Mouse (Mus musculus) right cerebral cortex, postnatal 4 days (tissue): ENCODE measurements around the gene Fam104a.

Experiments
- DNase-seq: peaks from one replicate; pipeline ENCODE4 v3.0.0-alpha.2; 2022

Gene Fam104a

DNA sequence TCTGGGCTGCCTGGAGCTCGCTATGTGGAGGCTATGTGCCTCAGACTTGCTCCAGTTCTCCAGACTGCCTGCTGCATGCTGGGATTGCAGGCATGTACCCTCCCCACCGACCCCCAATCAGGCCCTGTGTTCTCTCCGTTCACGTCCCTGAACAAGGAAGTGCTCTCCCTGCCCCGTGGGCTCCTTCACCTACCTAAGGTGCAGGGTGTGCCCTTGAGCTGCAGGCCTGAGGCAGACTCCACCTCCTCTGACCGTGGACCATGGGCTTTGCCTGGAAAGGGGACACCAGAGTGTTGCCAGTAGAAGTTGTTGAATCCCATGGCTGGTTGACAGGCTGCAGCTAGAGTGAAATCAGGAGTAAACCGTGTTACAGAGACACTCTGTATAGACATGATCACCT is 15.7 kb upstream of the Fam104a start:
- no peak for DNase-seq

DNA sequence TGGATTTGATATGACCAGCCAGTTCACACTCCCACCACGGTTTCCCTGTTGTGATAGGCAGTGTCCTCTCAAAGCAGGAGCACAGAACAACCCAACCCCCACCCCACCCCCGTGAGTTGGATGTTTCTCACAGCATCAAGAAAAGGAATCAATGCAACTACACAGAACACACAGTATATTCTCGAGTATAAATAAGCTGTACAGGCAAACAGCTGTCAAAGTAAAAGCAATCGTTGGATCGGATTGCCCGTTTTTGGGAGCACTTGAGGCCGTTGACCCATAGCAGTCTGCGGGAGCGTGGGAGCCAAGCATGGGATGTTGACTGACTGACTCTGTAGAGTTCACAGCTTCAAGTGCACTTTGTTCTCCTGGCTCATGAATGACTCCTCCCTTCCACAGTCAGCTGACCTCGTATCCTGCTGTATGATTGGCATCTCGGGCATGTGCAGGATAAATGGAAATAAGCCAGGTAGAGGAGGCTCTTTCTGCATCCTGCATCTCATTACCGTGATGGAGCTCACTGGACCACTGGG is 14.1 kb upstream of the Fam104a start:
- no peak for DNase-seq

DNA sequence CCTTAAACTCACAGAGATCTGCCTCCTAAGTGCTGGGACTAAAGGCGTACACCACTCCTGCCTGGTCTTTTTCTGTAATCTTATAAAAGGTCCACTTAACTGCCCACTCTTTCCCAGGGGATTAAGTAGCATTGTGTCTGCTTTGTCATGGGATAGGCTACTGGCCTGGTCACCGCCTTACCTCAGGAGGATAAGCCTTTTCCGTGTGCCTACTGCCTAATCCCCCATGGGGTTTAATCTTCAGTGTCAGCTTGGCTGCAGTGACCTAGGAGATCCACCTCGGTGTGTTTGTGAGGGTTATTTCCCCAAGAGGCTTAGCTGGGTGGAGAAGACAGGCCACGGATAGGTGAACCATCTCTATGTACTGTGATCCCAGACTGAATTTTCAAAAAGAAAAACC is 13.6 kb upstream of the Fam104a start:
- no peak for DNase-seq

DNA sequence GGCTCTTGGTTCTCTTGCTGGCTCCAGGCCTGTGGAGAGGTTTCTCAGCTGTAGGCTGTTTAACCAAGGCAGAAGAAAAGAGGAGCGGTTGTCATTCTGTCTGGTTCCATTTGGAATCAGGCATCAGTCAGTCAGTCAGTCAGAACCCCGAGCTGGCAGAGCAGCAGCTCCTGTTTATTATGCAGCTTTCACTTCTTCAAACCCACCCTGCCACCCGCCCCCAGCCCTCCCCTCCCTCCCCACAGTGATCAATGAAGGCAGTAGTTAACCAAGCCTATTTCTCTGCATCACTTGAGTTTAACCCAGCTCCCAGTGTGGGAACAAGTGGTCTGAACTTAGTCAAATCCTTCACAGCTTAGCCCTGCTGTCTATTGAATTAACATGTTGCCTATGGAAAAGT is 7.9 kb upstream of the Fam104a start:
- no peak for DNase-seq

DNA sequence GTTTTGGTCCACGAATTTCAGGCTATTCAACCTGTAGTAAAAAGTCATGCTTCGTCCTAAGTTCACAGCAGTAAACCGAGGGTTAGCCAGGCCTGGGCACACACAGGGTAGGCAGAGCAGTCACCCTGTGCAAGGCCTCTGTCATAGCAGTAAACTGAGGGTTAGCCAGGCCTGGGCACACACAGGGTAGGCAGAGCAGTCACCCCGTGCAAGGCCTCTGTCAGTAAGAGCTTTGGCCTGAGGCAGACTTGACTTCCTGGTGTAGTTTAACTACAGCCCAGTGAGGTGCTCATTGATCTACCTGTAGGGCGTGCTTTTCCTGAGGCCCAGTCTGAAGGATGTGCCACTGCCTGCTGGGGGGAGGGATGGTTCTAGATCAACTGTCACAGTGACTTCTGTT is 7.4 kb upstream of the Fam104a start:
- no peak for DNase-seq

DNA sequence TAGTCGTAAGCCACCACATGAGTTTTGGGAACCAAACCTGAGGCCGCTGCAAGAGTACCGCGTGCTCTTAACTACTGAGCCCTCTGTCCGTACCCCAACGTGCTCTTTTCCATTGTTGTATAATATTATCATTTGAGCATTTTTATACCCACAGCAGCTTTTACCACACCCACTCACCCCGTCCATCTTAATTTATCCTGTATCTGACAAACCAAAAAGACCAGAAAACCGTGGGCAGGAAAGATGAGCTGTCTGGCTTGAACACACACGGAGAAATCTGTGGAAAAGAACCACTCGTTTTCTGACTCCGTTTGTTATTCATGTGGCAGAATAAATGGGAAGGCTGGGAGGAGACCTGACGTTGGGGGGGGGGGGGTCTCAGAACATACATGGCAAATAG is 6.6 kb upstream of the Fam104a start:
- DNase-seq: no peak

DNA sequence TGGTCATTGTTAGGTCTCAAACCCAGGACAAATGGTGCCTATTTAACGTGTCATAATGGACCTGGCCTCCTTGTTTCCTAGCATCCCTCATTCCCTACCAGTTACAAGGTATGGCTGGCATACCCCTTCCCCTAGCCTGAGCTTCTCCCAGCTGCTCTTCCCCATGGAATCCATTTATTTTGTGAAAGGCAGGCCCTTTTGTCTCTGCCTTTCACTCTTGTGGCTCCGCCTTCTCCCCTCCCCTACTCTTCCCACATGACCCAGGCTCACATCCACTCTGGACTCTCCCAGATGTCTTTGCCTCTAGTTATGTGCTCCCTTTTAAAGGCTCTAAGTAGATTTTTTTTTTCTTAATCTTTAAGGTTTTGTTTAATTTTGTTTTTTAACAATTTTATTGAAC is 3.1 kb upstream of the Fam104a start:
- no peak for DNase-seq

DNA sequence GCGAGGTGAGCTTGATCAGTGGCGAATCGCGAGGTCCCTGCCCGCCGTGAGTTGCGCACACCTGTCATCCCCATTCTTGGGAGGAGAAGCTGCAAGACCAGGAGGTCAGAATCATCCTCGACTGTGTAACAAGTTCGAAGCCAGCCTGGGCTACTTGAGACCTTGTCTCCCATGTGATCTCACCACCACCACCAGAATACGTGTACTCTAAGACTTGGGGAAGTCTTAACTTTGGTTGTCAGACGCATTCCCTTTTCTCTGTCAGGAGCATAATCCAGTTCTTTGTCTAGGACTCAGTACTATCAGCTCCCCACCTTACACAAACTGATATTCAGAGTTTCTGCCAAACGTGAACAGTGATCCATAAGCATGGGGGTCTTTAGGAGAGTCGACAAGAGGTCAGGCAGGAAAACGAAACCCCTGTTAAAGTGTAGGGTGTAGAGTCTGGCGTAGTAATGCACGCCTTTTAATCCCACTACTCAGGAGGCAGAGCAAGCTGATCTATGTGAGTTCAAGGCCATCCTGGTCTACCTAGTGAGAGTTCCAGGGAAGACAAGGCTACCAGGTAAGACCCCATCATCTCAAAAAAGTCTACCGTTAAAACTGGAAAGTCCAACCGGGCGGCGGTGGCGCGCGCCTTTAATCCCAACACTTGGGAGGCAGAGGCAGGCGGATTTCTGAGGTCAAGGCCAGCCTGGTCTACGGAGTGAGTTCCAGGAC is 912 bp upstream of the Fam104a start:
- no peak for DNase-seq

DNA sequence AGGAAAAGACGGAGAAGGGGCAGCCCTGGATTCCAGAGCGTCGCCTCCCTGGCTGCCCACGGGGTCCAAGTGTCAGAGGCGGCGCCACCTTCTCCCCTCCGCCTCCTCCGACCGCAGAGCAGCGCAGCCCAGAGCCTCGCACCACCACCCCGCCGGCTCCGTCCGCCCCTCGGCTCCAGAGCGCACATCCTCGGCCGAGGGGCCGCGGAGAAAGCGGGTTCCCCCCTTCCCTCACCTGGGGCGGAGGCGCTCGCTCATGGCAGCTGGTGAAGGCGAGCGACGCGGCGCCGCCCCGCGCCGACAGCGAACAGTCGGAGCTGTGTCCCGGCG is 363 bp downstream of the Fam104a start:
- DNase-seq: no peak

DNA sequence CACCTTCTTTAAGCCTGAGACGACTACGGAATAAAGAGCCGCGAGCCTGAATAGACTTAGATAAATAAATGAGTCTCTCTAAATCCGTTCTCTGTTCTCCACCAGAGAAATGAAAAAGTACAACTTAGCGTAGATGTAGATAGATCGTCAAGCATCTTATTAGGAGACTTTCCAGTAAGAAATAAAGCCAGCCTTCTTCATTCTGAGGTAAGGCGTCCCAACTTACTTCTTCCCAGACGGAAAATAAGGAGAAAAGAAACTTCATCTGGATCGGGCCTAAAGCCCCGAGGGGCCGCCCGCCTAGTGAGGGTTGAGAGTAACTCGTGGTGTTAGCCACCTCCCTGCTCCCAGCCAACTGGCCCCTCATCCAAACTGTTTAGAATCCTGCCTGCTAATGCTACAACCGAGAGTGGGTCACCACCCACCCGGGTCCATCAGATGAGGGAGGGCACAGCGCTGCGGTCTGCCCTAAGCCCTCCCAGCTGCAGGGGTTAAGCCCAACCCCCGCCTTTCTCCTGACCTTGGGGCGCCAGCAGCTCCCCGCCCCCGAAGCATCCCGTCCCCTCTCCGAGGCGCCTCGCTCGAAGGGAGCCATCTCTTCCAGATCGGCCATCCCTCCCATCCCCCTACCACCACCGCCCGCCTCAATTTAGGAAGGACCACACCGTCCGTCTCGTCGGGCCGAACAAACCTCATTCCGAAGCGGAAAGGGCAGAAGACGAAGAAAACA is 893 bp downstream of the Fam104a start:
- DNase-seq: peak; percentile 45

DNA sequence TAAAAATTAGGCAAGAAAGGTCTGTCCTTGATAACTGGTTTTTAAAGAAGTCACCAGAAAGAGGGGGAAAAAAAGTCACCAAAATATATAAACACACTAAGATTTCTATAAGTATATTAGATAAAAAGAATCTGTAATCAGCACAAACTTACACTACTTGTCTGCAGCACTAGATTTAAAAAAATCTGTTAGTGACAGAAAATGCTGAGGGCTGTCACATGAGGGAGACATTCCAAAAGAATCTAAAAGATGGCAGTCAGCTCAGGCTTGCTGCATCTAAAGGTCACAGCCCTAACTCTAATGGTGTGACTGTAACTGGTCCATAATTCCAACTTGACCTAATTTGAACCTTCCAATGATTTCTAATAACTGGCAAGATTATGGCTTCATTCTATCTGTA is 2.0 kb downstream of the Fam104a start:
- DNase-seq: no peak

DNA sequence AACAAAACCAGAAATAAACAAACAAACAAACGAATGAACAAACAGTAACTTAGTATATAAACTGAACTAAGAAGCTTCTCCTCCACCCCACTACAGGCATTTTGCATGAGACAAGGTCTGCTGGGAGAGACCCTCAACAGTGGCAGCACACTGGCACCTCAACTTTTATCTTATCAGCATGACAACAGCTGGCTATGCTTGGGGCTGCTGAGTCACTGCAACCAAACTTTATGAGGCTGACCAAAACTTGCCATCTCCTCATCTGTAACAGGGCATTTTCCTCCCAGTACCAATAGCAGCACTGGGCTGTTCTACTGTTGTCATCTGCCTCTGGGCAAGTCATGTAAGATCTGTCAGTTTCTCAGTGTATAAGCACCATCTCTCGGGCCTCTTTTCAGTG is 3.0 kb downstream of the Fam104a start:
- DNase-seq: no peak

DNA sequence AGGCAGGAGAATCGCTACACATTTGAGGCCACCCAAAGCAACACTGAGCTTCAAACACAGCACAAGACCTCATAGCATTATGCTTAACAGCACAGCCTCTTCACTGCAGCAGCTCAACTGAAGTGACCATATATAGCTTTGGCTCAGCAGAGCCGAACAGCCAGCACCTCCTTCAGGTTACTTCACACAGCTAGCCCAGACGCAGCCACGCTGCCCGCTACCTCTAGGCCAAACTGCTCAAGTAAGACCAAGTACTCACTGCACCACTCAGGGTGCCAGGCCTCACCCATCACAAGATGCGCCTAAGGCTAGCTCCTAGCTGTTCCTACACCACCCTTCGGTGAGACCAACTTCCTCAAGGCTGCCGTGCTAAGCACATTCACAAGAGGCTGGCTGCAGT is 5.6 kb downstream of the Fam104a start:
- DNase-seq: no peak

DNA sequence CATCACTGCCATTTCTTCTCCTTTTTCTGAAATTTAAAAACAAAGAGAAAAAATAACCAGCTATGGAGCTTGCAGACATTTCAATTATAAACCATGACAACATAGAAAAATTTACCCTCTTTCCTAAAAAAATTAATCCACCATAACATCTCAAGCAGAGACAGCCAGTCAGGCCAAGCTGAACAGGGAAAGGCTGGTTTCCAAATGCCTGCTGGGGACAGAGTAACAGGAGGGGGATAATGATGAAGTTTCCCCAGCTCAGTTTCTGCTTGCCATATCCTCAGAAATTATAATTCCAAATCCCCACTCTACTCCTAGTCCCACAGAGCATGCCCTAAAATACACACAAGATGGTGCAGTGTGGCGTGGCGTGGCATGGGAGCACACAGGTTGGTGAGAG is 6.6 kb downstream of the Fam104a start:
- no peak for DNase-seq

DNA sequence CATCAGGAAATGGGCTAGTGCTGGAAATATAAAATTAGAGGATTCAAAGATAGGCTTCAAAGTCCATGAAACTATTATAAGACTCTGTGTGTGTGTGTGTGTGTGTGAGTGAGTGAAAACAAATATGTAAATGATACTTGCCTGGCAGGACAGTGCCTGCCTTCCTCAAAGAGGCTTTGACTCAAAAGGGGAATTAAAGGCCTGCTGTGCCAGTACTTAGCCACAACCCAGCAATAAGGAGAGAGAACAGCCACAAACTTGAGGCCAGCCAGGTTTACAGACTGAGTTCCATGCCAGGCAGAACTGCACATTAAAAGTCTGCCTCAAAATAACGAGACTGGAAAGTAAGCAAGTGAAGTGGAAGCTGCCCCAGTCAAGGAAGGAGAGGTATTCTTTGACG is 7.1 kb downstream of the Fam104a start:
- no peak for DNase-seq

DNA sequence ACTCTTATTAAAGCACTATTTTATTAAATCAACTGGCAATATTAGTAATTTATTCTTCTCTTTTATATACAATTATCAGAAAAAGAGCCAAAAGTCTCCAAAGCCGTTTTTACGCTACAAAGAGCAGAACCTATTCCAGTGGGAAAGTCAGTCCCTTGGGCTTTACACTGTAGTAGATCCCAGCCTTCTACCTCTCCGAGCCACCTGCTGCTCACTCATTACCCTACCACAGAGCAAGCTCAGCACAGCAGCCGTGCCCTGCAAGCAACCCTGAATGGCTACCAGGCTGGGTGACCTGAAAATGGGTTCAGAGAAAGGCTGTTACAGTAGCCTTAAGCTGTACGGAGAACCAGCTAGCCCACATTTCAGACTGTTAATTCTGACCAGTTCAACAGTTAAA is 9.4 kb downstream of the Fam104a start:
- no peak for DNase-seq

DNA sequence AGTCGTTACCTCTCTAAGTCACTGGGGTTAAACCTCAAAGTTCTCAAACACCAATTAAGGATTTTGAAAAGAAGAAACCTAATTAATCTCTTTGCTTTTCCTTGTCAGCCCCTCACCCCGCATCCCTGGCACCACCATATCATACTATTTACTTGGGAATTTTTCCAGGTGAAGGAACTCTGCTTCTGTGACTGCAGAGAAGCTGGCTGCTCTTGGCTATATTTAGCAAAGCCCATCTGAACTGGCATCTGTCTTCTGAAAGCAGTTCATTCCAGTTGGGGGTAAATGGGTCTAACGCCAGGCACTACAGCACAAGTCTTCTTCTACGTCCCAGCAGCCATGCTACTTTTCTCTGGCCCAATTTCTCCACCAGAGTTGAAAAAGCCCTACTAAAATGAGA is 10.3 kb downstream of the Fam104a start:
- no peak for DNase-seq

DNA sequence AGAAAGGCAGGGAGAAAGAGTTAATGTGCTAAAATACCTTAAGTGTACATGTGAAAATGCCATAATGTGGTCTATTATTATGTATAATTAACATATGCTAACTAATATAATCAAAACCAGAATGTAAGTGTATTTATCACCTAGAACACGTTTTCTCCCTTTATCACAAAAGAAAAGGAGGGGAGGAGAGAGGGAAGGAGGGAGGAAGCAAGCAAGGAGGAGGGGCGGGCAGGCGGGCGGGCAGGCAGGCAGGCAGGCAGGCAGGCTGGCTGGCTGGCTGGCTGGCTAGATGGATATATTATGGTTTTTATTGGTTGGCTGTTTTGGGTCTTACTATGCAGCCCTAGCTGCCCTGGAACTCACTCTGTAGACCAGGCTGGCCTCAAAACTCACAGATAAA is 14.2 kb downstream of the Fam104a start:
- no peak for DNase-seq

DNA sequence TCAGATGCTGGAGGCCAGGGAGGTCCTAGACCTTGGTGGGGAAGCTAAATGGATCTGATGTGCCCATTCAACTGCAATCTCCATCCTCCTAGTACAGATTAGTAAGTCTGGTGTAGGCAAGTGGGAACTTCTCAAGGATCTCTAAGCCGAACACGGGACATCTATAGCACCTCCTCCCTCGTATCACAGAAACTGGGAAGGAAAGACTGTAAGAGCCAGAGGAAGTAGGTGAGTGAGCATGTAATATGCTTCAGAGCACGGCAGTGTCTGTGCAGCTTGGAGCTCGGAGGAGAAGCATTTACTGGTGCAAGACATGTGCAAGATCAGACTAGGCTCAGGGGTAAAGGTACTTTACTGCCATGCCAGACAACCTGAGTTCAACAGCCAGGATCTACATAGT is 15.1 kb downstream of the Fam104a start:
- DNase-seq: no peak

DNA sequence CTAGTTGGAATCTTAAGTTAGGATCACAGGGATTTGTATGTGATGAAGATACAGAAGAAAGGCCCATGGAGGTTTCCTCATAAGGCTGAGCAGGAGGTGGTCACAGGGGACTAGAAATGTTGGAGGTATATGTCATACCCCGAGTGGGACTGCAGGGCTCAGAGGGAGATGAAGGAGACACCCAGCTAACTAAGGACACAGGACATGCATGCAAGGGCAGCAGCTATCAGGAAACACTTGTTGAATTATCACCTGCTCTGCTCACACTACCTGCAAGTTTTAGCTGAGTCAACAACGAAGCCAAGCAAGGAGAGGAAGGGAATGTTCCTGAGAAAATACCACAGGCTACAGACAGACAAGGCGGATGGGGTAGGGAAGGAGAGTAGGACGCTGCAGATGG is 16.3 kb downstream of the Fam104a start:
- no peak for DNase-seq

DNA sequence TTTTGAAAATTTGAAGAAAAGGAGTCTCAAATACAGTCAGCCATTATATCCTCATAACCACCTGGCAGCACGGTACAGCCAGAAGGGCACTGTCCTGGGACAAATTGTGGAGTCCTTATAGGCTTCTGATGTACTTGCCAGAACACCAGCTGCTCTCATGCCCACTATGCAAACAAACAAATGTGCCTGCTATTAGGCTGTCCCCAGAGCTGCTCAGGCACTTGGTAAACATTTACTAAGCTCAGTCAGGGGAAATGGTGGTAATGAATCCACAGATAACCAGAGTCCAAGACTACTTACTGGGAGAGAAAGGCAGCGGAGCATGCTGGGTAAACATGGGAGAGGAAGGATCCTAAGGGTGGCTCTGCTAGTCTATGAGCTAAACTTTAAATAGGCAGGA is 16.8 kb downstream of the Fam104a start:
- DNase-seq: no peak

DNA sequence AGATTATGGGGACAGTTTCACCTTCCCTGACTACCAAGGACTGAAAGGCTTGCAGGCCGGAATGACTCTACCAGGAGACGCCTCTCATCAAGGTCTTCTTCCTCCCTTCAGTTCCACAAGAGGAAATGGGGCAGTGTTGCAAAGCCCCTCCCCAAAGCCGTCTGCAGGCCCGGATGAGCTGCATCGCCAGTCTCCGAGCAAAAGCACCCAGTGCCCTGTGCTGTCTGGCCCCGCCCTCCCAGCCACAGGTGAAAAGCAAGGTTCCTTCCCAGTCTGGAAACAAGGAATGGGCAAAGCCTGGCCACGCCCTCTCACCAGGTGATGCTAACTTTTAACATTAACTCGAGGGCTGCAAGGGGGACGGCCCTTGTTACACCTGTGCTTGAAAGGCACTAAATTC is 17.3 kb downstream of the Fam104a start:
- DNase-seq: no peak

DNA sequence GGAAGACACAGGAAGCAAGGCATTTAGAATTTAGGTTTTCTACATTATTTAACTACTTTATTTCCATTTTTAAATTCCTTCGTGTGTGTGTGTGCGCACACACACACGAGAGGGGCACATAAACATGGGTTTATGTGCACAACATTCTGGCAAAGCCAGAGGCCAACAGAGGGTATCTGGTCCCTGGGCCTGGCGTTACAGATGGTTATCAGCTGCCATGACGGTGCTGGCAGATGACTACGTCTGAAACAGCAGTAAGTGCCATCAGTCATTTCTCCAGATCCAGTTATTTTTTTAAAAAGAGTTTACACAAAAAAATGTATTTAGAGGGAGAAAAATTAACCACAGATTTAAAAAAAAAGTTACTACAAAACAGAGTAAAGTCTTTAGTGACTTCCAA is 17.8 kb downstream of the Fam104a start:
- no peak for DNase-seq

DNA sequence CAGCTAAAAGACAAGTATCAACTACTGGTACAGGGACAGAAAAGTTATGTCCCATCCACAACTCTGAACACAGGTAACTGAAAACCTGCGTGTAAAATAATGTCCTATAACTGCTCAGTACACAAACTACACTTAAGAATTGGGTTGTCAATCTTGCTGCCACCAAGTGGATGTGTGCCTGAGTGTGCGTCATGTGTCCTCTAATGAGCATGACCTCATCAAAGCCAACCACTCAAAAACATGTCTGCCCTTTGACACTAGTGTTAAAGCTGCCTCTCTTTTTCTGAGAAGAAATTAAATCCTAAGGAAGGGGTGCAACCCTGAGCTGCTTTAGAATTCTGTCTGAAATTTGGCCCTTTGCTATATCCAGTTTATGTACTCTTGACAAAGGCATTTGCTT is 19.7 kb downstream of the Fam104a start:
- no peak for DNase-seq

DNA sequence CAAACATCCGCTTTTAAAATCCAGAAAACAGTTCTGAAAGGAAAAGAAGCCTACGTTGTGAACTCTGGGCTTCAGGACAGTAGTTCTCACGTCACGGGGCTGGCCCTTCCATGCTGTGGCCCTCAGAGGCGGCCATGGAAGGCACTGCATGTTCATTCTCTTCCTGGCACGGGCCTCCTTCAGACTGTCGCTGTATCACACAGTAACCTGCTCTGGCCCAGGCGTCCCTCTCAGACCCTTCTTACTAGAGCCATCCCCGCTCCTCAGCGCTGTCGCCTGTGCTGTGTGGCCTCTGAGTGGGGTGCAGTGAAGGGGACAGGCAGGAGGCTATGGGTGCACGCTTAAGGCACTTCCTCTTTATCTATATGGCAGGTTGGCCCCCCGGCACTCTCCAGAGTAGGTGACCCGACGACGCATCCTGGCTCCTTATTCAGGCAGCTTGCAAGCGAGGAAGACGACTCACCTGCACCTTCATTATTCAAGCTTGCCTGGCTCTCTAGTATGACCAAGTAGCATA is 22.1 kb downstream of the Fam104a start:
- DNase-seq: no peak
